Mouse (Mus musculus): Measurements from ENCODE around the gene Rsbn1l.

GRCm38 (mm10) chr5:20858404-20858803 lies 97.8 kb downstream of the Rsbn1l start:
- no peak for TF ChIP-seq CTCF (IDR thresholded peaks at IDR 0.05; ENCODE audit: low read depth, low read length)
- no peak for TF ChIP-seq POLR2A (IDR thresholded peaks at IDR 0.05; ENCODE audit: extremely low read depth, insufficient read depth, low read length)

Measured in liver, adult 2 months (tissue).